Mouse (Mus musculus) bone marrow, adult 2 months (tissue): ENCODE results near the gene Ssna1.

ENCODE experiments used
- CTCF ChIP-seq: fragments of 200-500 bp; IDR thresholded peaks from 2 replicates; pipeline ENCODE4 v1.5.1; 2011; ENCODE audit warnings: low read length, control low read depth; ENCODE audit not compliant: control insufficient read depth, insufficient read depth
- POLR2A ChIP-seq: fragments of 200-500 bp; IDR thresholded peaks from 2 replicates; pipeline ENCODE4 v1.6.1; 2011; ENCODE audit warnings: low read depth, mild to moderate bottlenecking, control low read depth, low read length, borderline replicate concordance; ENCODE audit not compliant: control insufficient read depth

- TF ChIP-seq CTCF = no peak
- TF ChIP-seq POLR2A = no peak
Observed at GRCm38 (mm10) chr2:25264851-25265250, 7.4 kb downstream of the Ssna1 start.
